Mouse (Mus musculus) cortical plate, adult 2 months (tissue): ENCODE data around the gene Gdi1.

Source experiments
- CTCF ChIP-seq: fragments of 200-500 bp; IDR thresholded peaks from 2 replicates; pipeline ENCODE4 v1.5.1; 2011; ENCODE audit warnings: mild to moderate bottlenecking, control low read depth, low read length; ENCODE audit not compliant: insufficient read depth; ENCODE audit errors: extremely low read depth
- POLR2A ChIP-seq: fragments of 200-500 bp; IDR thresholded peaks from 2 replicates; pipeline ENCODE4 v1.6.1; 2011; ENCODE audit warnings: mild to moderate bottlenecking, low read length, control low read depth; ENCODE audit not compliant: insufficient read depth; ENCODE audit errors: extremely low read depth

DNA sequence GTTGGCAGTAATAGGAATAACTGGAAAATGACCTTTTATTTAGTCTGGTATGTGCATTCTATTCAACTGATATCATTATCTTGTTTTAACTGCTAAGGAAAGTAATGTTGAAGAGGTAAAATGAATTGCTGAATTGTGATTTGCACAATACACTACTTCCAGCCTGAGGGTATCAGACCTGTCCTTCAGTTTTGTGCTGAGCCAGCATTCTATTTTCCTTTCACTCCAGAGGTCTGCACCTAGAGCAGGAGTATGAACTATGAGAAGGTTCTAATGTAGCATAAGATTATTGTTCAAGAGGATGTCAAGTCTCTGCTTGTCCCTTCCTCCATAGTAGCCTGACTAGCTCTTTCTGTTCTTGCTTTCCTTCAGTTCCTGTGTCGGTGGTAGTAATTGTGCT is 6.5 kb upstream of the Gdi1 start:
- TF ChIP-seq CTCF = no peak
- TF ChIP-seq POLR2A = no peak
